Mouse (Mus musculus) cerebellum, adult 2 months (tissue): ENCODE measurements at regions not wholly inside any gene's neighbourhood (a gene's known extent, or its start where the extent isn't known, plus 50 kb on each side); places are given as distances from the start of the nearest gene placed in this dataset.

Source experiments
- CTCF ChIP-seq: fragments of 200-500 bp; IDR thresholded peaks from 2 replicates; pipeline ENCODE4 v1.5.1; 2011; ENCODE audit warnings: low read depth, mild to moderate bottlenecking, control low read depth, low read length, moderate library complexity, borderline replicate concordance; ENCODE audit not compliant: insufficient read depth
- POLR2A ChIP-seq: fragments of 200-500 bp; IDR thresholded peaks from 2 replicates; pipeline ENCODE4 v1.6.1; 2011; ENCODE audit warnings: low read length, control low read depth, borderline replicate concordance; ENCODE audit not compliant: insufficient read depth

DNA sequence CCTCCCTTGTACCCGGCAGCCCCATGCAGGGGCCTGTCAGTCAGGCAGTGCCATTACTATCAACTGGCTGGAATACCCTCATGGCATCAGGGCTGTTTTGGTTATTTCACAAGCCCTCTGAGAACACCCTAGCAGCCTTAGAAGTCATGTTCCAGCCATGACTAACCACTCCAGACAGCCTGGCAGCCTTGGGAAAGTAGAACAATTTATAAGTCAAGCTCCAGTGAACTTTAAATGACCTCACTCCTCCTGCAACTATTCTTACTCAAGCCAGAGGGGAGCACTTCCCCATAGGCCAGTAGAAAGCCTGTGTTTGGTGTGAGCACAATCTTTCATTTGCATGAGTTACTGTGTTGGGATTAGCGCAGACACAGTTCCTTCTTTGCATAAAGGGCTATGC is 99.3 kb upstream of the Smad1 start:
- no peak for TF ChIP-seq POLR2A
- TF ChIP-seq CTCF: no peak
